ENCODE assay signal across 8 mouse cellular contexts in genomic region chr11:101464211-101465100, GRCm38 (mm10). TPM values are rescaled to one million over a fixed set of nuclear protein-coding genes. Genes with fewer than 3 reads are reported as not detected.
DNase-seq lines count a peak whose midpoint lies in the region.

Gene Rnd2 (plus strand): TSS chr11:101464999.

- peak; percentile 35 to 52 for DNase-seq in kidney, adult 8-10 months
- no peak for DNase-seq in kidney, adult 11 months
- DNase-seq in ZHBTc4 (ENCODE audit: low read depth, low spot score), result peak; percentile 68
- no peak for DNase-seq in gonadal fat pad, adult 2 months (ENCODE audit: low read depth)
- peak; percentile 48 to 58 for DNase-seq in kidney, postnatal 36 days
- peak; percentile 84 for DNase-seq in lung, postnatal 10 days
- no peak for DNase-seq in cerebellum, adult 9-11 months
- no peak for DNase-seq in right cerebral cortex, postnatal 36 days (ENCODE audit: low spot score in 2 of 2)

RNA-seq across cellular contexts. Expression of gene Rnd2, which starts in this region (rescaled TPM):
- 16.3 and 21.6 TPM in 2 replicates for polyA plus RNA-seq in gonadal fat pad, adult 2 months (2012; rRNA removed)

Comparison
In these comparisons a context has a peak if more than half of its experiments do, and no peak if none do; other contexts are left out.
1. DNase-seq: peak in kidney, adult 8-10 months (2 of 2), ZHBTc4 (single experiment), kidney, postnatal 36 days (2 of 2) and lung, postnatal 10 days (single experiment); none in kidney, adult 11 months (single experiment), gonadal fat pad, adult 2 months (single experiment), cerebellum, adult 9-11 months (single experiment) and right cerebral cortex, postnatal 36 days (0 of 2).